Mouse (Mus musculus): ENCODE results near the gene Npcd. TPM values are rescaled to one million over a fixed set of nuclear protein-coding genes. Genes with fewer than 3 reads are reported as not detected.

Npcd gene
- polyA plus RNA-seq (2014; fragmentation: Illumina TruSeq; extraction: RNeasy Lipid Tissue Mini Kit (QIAGEN cat#74804); ENCODE audit: low read depth, low replicate concordance) = not detected

GRCm38 (mm10) chr15:79834130-79834880 lies at the start of gene Npcd, which contains the start of gene Cbx6:
Gene Npcd, minus strand, starts transcription at chr15:79834237.
Gene Cbx6, minus strand, starts transcription at chr15:79834688.

GRCm38 (mm10) chr15:79804352-79805071 lies 29.5 kb downstream of the Npcd start, which contains the start of gene Nptxr:
Gene Nptxr, minus strand, starts transcription at chr15:79804766.

GRCm38 (mm10) chr15:79777749-79778148 lies 56.3 kb downstream of the Npcd start, which contains the start of gene Dnal4:
Gene Dnal4, minus strand, starts transcription at chr15:79777849.

GRCm38 (mm10) chr15:79741921-79742705 lies 91.9 kb downstream of the Npcd start, which contains the start of gene Sun2:
Gene Sun2, minus strand, starts transcription at chr15:79742536.

Other genes starting within 250 kb of the Npcd start
- gene Dmc1, start 229.1 kb downstream of the Npcd start, polyA plus RNA-seq (2014; fragmentation: Illumina TruSeq; extraction: RNeasy Lipid Tissue Mini Kit (QIAGEN cat#74804); ENCODE audit: low read depth, low replicate concordance) = 0.82 TPM
- 3.1 TPM for gene Fam227a, start 175.3 kb downstream of the Npcd start, polyA plus RNA-seq (2014; fragmentation: Illumina TruSeq; extraction: RNeasy Lipid Tissue Mini Kit (QIAGEN cat#74804); ENCODE audit: low read depth, low replicate concordance)
- gene Cby1, start 175.0 kb downstream of the Npcd start, polyA plus RNA-seq (2014; fragmentation: Illumina TruSeq; extraction: RNeasy Lipid Tissue Mini Kit (QIAGEN cat#74804); ENCODE audit: low read depth, low replicate concordance) = 1.1 TPM
- gene Tomm22, start 163.4 kb downstream of the Npcd start, polyA plus RNA-seq (2014; fragmentation: Illumina TruSeq; extraction: RNeasy Lipid Tissue Mini Kit (QIAGEN cat#74804); ENCODE audit: low read depth, low replicate concordance) = 305 TPM
- 17.0 TPM for gene Josd1, start 146.3 kb downstream of the Npcd start, polyA plus RNA-seq (2014; fragmentation: Illumina TruSeq; extraction: RNeasy Lipid Tissue Mini Kit (QIAGEN cat#74804); ENCODE audit: low read depth, low replicate concordance)
- gene Gtpbp1, start 143.4 kb downstream of the Npcd start, polyA plus RNA-seq (2014; fragmentation: Illumina TruSeq; extraction: RNeasy Lipid Tissue Mini Kit (QIAGEN cat#74804); ENCODE audit: low read depth, low replicate concordance) = 1.8 TPM
- 13.4 TPM for gene Sun2, start 91.7 kb downstream of the Npcd start, polyA plus RNA-seq (2014; fragmentation: Illumina TruSeq; extraction: RNeasy Lipid Tissue Mini Kit (QIAGEN cat#74804); ENCODE audit: low read depth, low replicate concordance)
- gene Dnal4, start 56.4 kb downstream of the Npcd start, polyA plus RNA-seq (2014; fragmentation: Illumina TruSeq; extraction: RNeasy Lipid Tissue Mini Kit (QIAGEN cat#74804); ENCODE audit: low read depth, low replicate concordance) = 1.1 TPM
- 0.44 TPM for gene Nptxr, start 29.5 kb downstream of the Npcd start, polyA plus RNA-seq (2014; fragmentation: Illumina TruSeq; extraction: RNeasy Lipid Tissue Mini Kit (QIAGEN cat#74804); ENCODE audit: low read depth, low replicate concordance)
- gene Cbx6, start 451 bp upstream of the Npcd start, polyA plus RNA-seq (2014; fragmentation: Illumina TruSeq; extraction: RNeasy Lipid Tissue Mini Kit (QIAGEN cat#74804); ENCODE audit: low read depth, low replicate concordance) = 2.2 TPM
- 37.5 TPM for gene Apobec3, start 57.4 kb upstream of the Npcd start, polyA plus RNA-seq (2014; fragmentation: Illumina TruSeq; extraction: RNeasy Lipid Tissue Mini Kit (QIAGEN cat#74804); ENCODE audit: low read depth, low replicate concordance)
- gene Cbx7, start 136.9 kb upstream of the Npcd start, polyA plus RNA-seq (2014; fragmentation: Illumina TruSeq; extraction: RNeasy Lipid Tissue Mini Kit (QIAGEN cat#74804); ENCODE audit: low read depth, low replicate concordance) = 1.6 TPM
- gene Pdgfb, start 180.7 kb upstream of the Npcd start, polyA plus RNA-seq (2014; fragmentation: Illumina TruSeq; extraction: RNeasy Lipid Tissue Mini Kit (QIAGEN cat#74804); ENCODE audit: low read depth, low replicate concordance) = 0.13 TPM

All from sigmoid colon, adult 10 weeks (tissue).